Mouse (Mus musculus): Measurements from ENCODE around the gene Stx5a. TPM values are rescaled to one million over a fixed set of nuclear protein-coding genes. Genes with fewer than 3 reads are reported as not detected.
"Not testable (repeated sequence)": the region's sequence is repeated elsewhere in the genome, so short reads cannot be mapped to it uniquely, and the experiment has no call there.

Gene Stx5a
- total RNA-seq, 4 experiments from 2014 or later = 20.9 to 27.3 (median 25.4) TPM

- DNase-seq (ENCODE audit: low spot score) = no peak
Observed at GRCm38 (mm10) chr19:8716767-8717475, 24.3 kb upstream of the Stx5a start.

DNA sequence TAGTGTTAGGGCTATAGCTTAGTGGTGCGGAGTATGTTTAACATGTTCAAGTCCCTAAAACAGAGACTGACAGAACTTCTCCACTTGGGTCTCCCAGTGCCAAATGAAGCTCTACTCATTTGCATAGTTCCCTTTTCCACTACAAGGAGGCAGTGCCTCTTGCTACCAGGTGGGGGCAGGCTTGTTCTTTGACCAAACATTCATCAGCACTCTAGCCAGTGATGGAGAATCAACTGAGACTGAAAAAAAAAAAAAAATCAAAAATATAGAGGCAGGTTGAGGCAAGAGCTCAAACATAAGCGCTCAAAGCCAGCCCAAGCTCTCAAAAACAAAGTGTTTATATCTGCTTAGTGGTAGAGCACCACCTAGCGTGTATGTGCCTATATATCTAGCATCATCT, 22.9 kb upstream of the Stx5a start:
- DNase-seq (ENCODE audit: low spot score) = no peak

GRCm38 (mm10) chr19:8719037-8719436, 22.2 kb upstream of the Stx5a start:
- DNase-seq (ENCODE audit: low spot score) = not testable (repeated sequence)

DNA sequence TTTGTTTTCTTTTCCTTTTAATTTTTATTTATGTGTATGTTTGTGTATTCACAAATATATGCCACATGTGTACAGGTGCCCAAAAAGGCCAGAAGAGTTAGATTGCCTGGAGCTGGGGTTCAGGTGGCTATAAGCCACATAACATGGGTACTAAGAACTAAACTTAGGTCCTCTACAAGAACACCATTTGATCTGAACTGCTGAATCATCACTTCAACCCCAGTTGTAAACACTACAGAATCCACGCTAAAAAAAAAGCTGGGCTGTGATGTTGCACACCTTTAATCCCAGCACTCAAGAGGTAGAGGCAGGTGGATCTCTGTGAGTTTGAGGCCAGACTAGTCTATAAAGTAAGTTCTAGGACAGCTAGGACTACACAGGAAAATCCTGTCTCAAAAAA, 19.8 kb upstream of the Stx5a start:
- DNase-seq (ENCODE audit: low spot score) = no peak

DNA sequence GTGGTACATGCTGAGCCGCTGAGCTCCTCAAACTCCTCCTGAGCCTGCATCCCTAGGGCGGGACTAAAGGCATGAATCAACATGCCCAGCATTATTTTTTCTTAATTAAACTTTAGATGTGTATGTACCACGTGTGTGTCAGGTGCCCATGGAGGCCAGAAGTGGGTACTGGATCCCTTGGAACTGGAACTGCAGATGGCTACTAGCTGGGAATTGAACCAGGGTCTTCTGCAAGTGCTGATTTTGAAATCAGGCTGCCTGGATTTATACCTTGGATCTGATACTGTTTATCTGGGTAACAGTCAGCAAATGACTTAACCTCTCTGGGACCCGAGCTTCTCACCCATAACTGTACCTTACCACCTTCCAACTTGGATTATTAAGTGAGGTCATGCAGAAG, 19.2 kb upstream of the Stx5a start:
- DNase-seq (ENCODE audit: low spot score) = no peak

- no peak for DNase-seq (ENCODE audit: low spot score)
Observed at GRCm38 (mm10) chr19:8722559-8722906, 18.7 kb upstream of the Stx5a start.

GRCm38 (mm10) chr19:8722907-8723573, 18.2 kb upstream of the Stx5a start, which contains the start of gene Slc3a2:
Slc3a2 (minus strand) TSS chr19:8723369.
- DNase-seq (ENCODE audit: low spot score) = peak; percentile 99

GRCm38 (mm10) chr19:8723574-8724346, 17.5 kb upstream of the Stx5a start:
- DNase-seq (ENCODE audit: low spot score) = no peak

DNA sequence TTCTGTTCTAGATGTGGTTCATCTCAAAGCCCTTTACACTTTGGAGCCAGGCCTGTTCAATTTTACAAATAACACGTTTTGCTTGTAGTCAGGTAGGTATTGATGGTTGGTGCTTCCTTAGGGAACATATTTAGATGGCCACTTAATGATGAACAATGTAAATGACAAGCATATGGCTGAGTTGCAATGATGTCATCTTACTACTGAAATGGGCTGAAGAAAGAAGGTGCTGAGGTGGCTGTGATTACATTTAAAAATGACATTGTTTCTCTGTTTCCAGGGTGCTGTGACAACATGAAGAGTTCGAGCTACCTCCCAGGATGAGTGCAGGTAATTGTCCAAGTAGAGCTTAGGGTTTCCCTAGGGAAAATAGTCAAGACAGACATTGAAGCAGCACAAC, 16.8 kb upstream of the Stx5a start:
- no peak for DNase-seq (ENCODE audit: low spot score)

GRCm38 (mm10) chr19:8725081-8725613, 16.1 kb upstream of the Stx5a start:
- DNase-seq (ENCODE audit: low spot score) = no peak

- DNase-seq (ENCODE audit: low spot score) = no peak
Observed at GRCm38 (mm10) chr19:8726609-8727390, 14.4 kb upstream of the Stx5a start.

DNA sequence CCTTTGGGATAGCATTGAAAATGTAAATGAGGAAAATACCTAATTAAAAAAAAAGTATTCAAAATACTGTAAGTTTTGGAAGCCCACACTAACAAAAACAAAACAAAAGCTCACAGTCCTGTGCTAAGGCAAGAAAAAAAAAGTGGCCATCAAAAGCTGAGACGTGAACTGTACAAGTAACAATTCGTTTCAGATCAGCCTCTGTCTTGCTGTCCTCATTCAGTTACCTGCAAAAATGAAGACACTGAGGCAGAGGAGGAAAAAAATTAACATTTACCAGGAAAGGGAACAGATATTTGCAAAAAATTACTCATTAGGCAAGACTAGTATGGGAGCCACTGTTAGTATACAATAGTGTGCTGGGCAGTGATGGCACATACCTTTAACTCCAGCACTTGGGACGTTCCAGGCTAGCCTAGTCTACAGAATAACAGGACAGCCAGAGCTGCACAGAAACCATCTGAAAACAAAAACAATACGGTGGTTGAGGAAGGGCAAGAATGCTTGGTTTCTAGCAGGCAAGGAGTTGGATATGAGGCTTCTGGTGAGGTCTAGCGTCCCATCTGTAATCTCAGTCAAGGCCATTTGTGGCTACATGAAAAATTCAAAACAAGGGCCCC, 13.6 kb upstream of the Stx5a start:
- no peak for DNase-seq (ENCODE audit: low spot score)

DNA sequence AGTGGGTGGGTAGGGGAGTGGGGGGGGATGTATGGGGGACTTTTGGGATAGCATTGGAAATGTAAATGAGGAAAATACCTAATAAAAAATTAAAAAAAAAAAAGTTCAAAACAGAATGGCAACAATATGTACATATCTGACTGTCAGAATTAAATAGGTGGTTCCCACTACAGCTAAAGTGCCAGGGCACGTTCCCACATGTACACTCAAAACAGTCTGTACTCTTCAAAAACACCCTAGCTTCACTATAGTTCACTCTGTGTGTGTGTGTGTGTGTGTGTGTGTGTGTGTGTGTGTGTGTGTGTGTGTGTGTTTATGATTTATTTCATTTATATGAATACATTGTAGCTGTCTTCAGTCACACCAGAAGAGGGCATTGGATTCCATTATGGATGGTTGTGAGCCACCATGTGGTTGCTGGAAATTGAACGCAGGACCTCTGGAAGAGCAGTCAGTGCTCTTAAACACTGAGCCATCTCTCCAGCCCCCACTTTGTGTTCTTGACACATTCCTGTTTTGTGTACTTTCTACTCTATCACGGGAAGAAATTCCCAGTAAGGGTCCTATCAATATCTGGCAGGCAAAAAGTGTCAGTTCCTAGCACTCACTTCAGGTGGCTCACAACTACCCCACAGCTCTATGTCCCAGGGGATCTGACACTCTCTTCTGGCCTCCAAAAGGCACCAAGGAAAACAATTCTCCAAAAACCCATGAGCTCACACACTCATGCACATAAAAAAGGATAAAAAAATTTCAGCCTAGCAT, 12.7 kb upstream of the Stx5a start:
- DNase-seq (ENCODE audit: low spot score) = not testable (repeated sequence)

- DNase-seq (ENCODE audit: low spot score) = no peak
Observed at GRCm38 (mm10) chr19:8734334-8734733, 6.9 kb upstream of the Stx5a start.

- DNase-seq (ENCODE audit: low spot score) = peak; percentile 91
Observed at GRCm38 (mm10) chr19:8735389-8736159, 5.6 kb upstream of the Stx5a start, which contains the start of gene Wdr74. Wdr74 (plus strand) TSS chr19:8735827.

DNA sequence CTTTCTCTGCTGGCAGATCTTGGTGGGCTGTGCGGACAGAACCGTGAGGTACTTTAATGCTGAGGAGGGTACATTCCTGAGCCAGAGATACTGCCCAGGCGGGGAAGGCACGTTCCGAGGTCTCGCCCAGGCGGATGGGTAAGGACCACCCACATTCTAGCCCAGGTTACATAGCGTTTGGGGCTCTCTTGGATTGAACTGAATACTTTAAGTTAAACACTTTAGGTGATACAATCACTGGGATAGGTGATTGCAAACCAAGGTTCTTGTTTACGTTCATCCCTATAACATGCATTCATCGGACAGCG, 5.1 kb upstream of the Stx5a start:
- no peak for DNase-seq (ENCODE audit: low spot score)

DNA sequence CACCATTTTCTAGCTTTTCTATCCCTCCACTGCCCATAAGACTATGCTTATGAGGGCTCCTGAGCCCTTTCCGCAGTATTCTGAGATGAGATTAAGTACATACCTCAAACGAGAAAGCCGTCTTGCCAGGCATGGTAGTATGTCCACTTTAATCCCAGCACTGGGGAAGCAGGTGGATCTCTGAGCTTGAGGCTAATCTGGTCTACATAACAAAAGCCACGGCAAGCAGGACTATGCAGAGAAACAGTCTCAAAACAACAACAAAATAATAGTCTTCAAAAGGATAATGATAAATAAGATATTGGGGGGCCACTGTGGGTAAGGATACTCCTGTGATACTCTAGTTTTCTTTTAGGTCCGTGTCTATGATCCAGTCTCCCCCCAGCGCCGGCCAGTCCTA, 2.3 kb upstream of the Stx5a start:
- no peak for DNase-seq (ENCODE audit: low spot score)

DNA sequence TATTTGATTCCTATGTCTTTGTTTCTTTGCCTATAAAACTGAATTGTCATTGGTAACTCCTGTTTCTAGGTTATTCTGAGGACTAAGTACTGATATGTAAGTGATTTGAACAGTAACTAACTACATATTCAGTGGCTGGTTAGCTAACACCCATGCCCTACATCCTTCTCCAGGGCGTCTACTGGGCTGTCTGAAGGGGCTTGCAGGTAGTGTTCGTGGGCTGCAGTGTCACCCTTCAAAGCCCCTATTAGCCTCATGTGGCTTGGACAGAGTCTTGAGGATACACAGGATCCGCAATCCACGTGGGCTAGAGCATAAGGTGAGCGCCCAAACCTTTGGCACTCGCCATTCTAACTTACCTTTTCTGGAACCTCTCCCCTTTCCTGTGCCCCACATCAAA, 1.6 kb upstream of the Stx5a start:
- no peak for DNase-seq (ENCODE audit: low spot score)

DNA sequence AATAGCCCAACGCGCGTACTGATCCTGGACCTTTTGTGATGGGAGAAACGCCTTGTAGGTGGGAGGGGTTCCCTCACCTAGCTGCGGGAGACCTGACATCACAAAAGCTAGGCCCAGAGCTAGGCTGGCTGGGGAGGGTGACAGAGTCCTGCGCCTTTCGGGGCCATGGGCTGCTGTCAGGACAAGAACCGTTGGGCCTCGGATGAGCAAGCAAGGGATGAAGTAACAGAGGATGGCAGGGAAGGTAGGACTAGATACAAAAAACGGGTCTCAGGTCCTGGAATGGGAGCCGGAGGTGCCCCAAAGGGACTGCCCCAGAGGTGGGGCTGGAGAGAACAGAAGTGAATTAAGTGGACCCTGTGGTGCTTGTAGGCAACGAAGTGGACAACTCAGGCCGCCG, 610 bp upstream of the Stx5a start, which contains the start of gene 1700092M07Rik:
Gene 1700092M07Rik, plus strand, starts transcription at position 116 of the 400 bp plus-strand sequence.
- no peak for DNase-seq (ENCODE audit: low spot score)

DNA sequence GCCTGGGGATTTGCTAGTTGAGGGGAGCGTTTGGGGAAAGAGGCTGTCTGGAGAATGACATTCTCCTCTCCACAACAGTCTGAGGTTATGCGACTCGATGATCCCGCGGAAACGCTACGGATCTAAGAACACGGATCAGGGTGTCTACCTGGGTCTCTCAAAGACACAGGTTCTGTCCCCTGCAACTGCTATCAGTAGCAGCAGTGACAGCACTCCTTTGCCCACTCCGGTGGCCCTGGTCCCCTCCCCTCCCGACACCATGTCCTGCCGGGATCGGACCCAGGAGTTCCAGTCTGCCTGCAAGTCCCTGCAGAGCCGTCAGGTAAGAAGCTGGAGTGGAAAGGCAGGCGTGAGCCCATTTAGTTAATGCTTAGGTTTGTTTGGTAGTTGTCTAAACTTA, 963 bp downstream of the Stx5a start:
- DNase-seq (ENCODE audit: low spot score) = no peak

All from heart, adult 8-10 months (tissue).